Mouse (Mus musculus): Measurements from ENCODE around the gene Cc2d1a.

Gene Cc2d1a

GRCm38 (mm10) chr8:84104697-84105609 is 42.8 kb downstream of the Cc2d1a start, which contains the start of gene Dcaf15:
Dcaf15 (minus strand) TSS chr8:84104768.
- peak; percentile 98 for DNase-seq (ENCODE audit: low read depth, low spot score)

- no peak for DNase-seq (ENCODE audit: low read depth, low spot score)
These were observed 43.5 kb downstream of the Cc2d1a start for GRCm38 (mm10) chr8:84104221-84104620.

GRCm38 (mm10) chr8:84103601-84104000 is 44.1 kb downstream of the Cc2d1a start:
- no peak for DNase-seq (ENCODE audit: low read depth, low spot score)

DNA sequence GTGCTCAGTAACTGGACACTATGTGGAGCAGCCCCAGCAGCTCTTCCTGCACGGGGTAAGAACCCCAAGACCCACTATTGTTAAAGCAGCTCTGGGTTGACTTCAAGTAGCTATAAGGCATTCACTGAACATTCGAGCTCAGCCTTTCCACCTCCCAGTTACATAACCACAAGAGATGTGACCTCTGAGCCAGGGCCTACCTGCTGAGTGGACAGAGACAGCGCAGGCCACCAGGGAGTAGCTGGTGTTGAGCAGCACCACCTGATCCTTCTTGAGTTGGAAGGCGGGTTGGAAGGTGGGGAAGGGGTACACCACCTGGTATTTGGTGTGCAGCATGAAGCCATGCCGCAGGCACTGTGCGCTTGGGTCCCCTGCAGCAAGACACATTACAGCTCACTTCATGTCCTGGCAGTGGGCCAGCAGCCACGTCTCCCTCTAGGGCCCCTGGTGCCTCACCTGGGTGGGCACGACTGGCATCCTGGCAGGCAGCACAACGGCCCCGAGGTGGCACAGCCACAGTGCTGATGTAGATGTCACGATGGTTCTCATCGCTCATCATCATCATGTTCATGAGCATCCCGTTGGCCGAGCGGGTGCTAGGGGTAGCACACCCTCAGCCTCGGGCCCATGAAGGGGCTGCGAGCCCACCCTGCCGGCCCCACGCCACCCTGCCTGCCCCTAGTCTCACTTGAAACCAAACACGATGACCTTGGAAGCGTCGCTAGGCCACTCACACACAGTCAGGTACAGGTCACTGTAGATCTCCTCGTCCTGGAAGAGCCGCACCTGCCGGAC is 46.1 kb downstream of the Cc2d1a start:
- no peak for DNase-seq (ENCODE audit: low read depth, low spot score)

DNA sequence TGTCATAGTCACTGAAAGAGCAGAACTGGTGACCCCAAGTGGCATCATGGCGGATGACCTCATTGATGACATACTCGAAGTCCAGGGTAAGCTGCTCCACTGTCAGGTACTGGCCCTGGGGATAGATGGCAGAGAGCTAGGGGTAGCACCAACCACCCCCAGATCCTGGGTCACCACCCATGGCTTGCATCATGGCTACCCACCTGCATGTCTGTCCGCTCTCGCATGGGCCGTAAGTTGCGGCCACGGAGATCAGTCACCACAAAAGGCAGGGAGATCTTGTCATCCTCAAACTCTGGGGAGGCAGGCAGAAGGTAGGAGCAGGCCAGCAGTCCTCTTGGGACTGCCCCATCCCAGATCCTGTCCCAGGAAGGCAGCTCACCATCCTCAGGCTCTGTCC is 49.4 kb downstream of the Cc2d1a start:
- DNase-seq (ENCODE audit: low read depth, low spot score) = no peak

GRCm38 (mm10) chr8:84096061-84096460 is 51.7 kb downstream of the Cc2d1a start:
- DNase-seq (ENCODE audit: low read depth, low spot score) = no peak

DNA sequence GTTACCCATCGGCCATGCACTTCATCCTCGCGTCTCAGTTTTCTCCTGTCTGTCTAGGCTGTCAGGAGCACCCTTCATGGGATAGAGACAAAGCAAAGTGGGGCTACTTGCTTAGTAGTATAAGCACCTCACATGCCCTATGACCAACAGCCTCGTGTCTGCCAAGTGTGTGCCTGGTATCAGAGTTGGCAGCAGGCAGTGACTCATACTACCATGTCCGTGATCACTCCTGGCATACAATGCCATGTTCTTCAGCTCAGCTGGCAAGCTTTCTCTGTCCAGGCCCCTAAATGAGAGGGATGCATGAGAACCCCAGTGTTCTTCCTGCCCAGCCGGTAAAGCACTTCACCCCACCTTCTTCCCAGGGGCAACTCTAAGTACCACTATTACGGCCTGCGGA is 57.2 kb downstream of the Cc2d1a start:
- DNase-seq (ENCODE audit: low read depth, low spot score) = no peak

GRCm38 (mm10) chr8:84089277-84089676 is 58.5 kb downstream of the Cc2d1a start:
- no peak for DNase-seq (ENCODE audit: low read depth, low spot score)

GRCm38 (mm10) chr8:84087821-84088220 is 59.9 kb downstream of the Cc2d1a start:
- DNase-seq (ENCODE audit: low read depth, low spot score) = no peak

DNA sequence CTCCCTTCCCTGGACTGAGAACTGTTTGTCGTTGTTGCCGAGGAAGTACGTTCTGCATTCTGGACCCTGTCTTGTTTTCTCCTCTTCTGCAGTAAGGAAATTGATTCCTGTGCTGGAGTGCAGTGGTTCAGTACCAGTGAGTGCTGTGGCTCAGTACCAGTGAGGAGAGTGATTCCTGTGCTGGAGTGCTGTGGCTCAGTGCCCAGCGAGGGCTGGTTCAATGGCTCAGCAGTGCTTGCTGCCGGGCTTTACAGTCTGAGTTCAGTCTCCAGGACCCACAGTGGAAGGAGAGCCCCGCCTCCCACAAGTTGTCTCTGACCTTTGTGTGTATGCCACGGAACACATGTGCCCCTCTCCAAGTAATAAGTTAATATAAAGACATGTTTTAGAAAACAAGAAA is 60.6 kb downstream of the Cc2d1a start:
- no peak for DNase-seq (ENCODE audit: low read depth, low spot score)

GRCm38 (mm10) chr8:84084341-84085115 is 63.2 kb downstream of the Cc2d1a start:
- no peak for DNase-seq (ENCODE audit: low read depth, low spot score)

- DNase-seq (ENCODE audit: low read depth, low spot score) = peak; percentile 67
These were observed 63.9 kb downstream of the Cc2d1a start for GRCm38 (mm10) chr8:84083829-84084241.
